Mouse (Mus musculus) kidney, postnatal 4 days (tissue): Measurements from ENCODE around the gene Rmi2.
"Not testable (repeated sequence)": the region's sequence is repeated elsewhere in the genome, so short reads cannot be mapped to it uniquely, and the experiment has no call there.

ENCODE experiments used
- DNase-seq, 2 experiments: peaks; one replicate each; pipeline ENCODE4 v3.0.0; 2021; ENCODE audit warnings: mixed read lengths in 2 of 2

The Rmi2 gene

GRCm38 (mm10) chr16:10834911-10835587 lies at the start of gene Rmi2:
Gene Rmi2, plus strand, starts transcription at chr16:10835059.
- peak; percentile 90 to 94 for DNase-seq

DNA sequence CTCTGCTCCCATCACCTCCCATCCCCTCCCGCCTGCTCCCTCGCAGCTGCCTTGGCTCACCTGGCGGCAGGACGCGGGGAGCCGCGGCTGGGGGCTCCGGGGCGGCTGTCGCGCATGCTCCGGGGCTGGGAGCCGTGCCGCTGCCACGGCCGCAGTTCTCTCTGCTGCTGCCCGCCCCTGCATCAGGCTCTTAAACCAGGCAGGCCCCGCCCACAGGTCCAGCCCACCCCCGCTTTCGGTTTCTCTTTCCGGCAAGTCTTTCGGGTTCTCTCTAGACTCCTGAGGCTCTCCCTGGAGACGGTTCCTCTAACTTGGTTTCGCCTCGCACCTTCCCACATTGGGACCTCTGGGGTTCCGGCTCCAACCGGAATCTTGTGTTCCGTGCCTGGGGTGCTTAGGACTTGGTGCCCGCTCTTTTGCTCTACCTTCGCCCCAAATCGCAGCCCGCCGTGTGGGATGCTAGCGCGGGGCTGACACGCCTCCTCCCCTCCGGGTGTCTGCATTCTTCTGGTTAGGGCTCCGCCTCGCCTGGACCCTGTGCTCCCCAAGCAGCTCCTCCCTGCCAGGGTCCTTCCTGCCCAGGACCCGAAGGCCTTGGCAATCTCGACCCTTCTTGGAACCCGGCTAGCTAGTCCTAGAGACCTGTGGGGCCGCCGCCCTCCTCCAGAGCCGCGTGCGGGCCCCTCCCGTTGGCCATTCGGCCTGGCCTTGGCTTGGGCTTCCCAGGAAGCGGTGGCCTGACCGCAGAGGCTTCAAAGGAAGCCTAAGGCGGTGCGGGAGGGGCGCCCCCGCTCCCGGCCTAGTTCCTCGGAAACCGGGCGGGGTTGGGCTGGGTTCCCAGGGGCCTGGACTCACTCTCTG lies 49.3 kb upstream of the Rmi2 start, which contains the start of gene Socs1:
Gene Socs1, minus strand, starts transcription at position 166 of the 861 bp plus-strand sequence.
- peak; percentile 94 to 97 for DNase-seq

DNA sequence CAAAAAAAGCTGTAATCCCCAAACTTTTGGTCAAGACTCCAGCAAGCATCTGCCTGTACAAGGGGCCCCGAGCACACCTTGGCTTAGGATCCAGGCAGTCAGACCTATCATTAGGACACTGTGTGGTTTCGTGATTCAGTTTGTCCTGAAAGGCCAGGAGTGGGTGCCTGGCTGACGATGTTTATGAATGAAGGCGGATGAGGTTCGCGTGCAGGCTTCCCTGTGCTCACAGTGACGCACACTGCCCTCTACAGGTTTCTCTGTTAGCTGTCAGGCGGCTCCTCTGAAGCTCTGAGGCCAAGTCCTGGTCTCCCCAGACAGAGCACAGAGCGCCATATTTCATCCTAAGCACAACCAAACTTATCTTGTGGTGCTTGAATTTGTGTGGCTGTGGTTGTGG lies 48.6 kb upstream of the Rmi2 start:
- DNase-seq: peak; percentile 85 to 92

DNA sequence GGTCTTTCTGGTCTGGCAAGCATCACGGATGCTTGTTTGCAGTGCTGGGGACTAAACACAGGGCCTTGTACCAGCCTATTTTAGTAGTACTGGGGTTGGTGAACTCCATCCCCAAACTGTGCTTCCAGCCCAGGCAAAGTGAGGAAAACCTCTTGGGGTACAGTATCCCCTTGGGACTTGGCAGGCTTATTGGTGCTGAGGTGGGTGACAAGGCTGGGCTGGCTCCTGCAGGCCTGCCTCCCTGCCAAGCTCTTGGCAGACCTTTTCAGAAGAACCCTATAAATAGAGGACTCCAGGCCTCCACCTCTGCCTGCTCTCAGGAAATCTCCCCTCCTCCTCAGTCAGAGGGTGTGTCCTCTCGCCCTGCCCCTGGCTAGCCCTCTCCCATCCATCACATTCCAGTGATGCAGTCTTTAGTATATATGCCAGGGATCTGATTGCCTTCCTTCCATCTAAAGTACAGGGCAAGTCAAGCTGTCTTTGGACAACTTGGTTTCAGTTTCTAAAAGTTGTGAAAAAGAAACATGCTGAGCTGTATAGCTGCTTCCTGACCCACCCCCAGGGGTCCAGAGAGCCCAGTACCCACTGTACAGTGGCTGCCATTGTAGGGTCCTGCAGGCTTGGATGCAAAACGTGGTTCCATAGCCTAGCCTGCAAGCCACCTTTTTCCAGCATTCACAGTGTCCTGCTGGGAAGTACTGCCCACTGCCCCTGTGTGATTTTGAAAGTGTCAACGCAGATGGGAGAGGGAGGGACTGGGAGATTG lies 47.9 kb upstream of the Rmi2 start:
- no peak for DNase-seq

GRCm38 (mm10) chr16:10787548-10788058 lies 47.3 kb upstream of the Rmi2 start:
- DNase-seq: no peak

GRCm38 (mm10) chr16:10788271-10788670 lies 46.6 kb upstream of the Rmi2 start, which contains the start of gene Tnp2:
Gene Tnp2, minus strand, starts transcription at chr16:10788660.
- DNase-seq: peak in 1 of 2 experiments; percentile 28

DNA sequence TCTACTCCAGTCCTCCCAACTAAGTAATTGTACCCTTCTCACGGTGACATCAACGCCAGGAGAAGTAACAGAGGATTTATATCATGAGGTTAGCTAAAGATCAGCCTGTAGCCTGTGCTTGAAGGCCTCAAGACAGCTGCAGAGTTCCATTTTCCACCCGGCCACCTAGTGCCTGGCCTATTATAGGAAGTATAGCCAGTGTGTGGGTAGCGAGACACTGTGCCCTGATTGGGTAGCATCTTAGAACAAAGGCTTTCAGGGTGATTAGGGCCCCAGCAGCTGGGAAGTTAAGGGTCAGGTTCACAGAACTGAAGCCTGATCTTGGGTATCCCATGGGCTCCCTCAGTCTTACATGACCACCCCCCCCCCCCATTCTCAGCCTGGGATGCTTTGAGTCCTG lies 46.0 kb upstream of the Rmi2 start:
- DNase-seq: no peak

DNA sequence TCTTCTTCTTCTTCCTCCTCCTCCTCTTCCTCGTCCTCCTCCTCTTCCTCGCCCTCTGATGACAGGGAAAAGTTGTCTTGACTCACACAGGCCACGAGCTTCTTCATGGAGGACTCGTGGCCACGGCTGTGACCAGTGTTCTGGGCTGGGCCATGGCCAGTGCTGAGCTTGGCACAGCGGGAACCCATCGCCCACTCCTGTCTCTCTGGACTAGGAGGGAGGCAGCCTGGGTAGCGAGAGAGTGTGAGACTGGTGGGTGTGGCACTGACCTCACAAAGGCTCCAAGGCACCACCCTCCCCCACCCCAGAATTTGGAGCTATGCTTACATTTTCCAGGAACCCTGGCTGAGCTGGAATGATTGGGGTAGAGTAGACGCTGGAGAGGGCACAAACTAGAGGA lies 44.2 kb upstream of the Rmi2 start, which contains the start of gene Prm3:
Gene Prm3, minus strand, starts transcription at position 213 of the 400 bp plus-strand sequence.
- no peak for DNase-seq

DNA sequence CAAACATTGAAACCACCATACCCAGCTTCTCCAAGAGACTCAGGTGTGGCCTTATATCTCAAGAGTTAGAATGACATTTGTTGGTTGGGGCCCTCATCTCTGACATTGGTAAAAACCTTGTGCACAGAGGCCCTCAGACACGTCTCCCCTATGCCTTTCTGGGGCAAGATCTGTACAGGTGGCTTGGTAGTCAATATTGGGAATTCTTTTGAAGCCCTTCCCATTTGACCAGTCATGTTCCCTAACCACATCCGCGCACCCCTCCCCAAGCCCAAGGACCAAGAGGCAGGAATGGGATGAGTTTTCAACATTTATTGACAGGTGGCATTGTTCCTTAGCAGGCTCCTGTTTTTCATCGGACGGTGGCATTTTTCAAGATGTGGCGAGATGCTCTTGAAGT lies 38.8 kb upstream of the Rmi2 start, which contains the start of gene Prm2:
Gene Prm2, minus strand, starts transcription at position 101 of the 400 bp plus-strand sequence.
- DNase-seq: no peak

- DNase-seq: not testable (repeated sequence)
These were observed 32.4 kb upstream of the Rmi2 start for GRCm38 (mm10) chr16:10802420-10802819.

DNA sequence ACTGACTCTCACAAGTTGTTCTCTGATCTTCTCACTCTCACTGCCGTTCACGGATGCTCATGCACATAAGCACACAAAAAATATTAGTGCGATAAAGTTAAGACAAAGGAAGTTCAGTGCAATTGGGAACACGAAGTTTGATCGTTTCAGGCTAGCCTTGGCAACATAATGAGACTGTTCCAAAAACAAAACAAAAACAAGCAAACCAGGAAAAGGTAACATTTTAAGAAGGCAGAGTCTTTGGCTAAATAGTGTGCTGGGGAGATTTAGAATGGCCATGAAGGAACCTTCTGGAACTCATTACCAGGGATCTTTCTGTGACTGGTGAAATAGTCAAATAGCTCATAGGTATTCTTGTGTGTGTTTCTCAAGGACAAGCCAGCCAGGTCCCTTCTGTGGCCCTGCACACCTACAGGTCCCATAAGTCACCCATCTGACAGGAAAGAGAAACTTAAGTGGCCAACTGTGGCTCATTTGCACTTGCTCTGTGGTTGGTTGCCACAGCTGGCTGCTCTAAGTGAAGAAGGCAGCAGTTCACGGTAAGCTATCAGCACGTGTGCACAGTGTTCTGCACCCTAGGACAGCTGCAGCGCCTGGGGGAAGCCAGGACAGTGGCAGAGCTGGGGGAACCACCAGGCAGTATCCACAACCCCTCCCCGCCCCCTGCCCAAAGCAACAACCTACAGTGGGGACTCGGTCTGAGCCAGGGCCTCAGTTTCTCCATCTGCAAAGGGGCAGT lies 28.9 kb upstream of the Rmi2 start, which contains the start of gene Prm1:
Gene Prm1, minus strand, starts transcription at position 51 of the 739 bp plus-strand sequence.
- DNase-seq: no peak

- DNase-seq: no peak
These were observed 24.5 kb upstream of the Rmi2 start for GRCm38 (mm10) chr16:10810376-10810775.

GRCm38 (mm10) chr16:10812865-10813371 lies 21.9 kb upstream of the Rmi2 start, which contains the start of gene Gm11172:
Gene Gm11172, plus strand, starts transcription at chr16:10812915.
- no peak for DNase-seq

DNA sequence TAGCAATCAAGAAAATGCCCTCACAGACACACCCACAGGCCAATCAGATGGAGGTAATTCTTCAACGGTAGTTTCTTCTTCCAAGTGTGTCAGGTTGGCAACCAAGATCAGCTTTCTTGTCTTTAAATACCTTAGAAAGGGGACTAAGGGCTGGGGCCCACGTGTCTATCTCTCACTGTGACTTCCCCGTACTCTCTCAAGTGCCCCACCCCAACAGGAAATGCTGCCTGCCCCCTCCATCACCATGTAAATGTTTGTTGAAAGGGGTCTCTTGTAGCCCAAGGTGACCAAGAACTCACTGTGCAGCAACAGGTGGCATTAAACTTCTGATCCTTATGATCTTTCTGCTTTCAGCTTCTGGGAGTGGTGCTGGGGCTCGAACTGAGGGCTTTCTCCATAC lies 21.1 kb upstream of the Rmi2 start:
- DNase-seq: no peak

- DNase-seq: no peak
These were observed 20.0 kb upstream of the Rmi2 start for GRCm38 (mm10) chr16:10814864-10815263.

GRCm38 (mm10) chr16:10818579-10819135 lies 16.2 kb upstream of the Rmi2 start:
- DNase-seq: no peak

- no peak for DNase-seq
These were observed 14.9 kb upstream of the Rmi2 start for GRCm38 (mm10) chr16:10819966-10820365.

- DNase-seq: peak; percentile 38 to 56
These were observed 13.5 kb upstream of the Rmi2 start for GRCm38 (mm10) chr16:10821387-10821786.

DNA sequence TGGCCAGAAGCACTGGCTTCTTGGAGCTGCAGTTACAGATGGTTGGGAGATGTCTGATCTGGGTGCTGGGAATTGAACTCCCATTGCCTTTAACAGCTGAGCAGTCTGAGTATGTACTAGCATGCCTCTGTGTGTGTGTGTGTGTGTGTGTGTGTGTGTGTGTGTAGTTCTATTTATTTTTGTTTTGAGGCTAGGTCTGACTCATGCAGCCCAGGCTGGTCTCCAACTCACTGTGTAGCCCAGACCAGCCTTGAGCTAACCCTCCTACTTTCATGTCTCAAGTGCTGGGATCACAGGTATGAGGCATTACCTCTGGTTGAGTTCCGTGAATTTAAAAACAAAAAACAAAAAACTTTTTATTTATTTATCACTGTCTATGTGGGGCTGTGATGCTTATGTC lies 10.3 kb upstream of the Rmi2 start:
- no peak for DNase-seq

- DNase-seq: no peak
These were observed 9.0 kb upstream of the Rmi2 start for GRCm38 (mm10) chr16:10825840-10826239.

- no peak for DNase-seq
These were observed 7.6 kb upstream of the Rmi2 start for GRCm38 (mm10) chr16:10827269-10827668.
